Mouse (Mus musculus): ENCODE results near the gene 9430038I01Rik. TPM values are rescaled to one million over a fixed set of nuclear protein-coding genes. Genes with fewer than 3 reads are reported as not detected.

Gene 9430038I01Rik
- total RNA-seq, 2 experiments from 2014 or later = 4.7 to 4.8 TPM

DNA sequence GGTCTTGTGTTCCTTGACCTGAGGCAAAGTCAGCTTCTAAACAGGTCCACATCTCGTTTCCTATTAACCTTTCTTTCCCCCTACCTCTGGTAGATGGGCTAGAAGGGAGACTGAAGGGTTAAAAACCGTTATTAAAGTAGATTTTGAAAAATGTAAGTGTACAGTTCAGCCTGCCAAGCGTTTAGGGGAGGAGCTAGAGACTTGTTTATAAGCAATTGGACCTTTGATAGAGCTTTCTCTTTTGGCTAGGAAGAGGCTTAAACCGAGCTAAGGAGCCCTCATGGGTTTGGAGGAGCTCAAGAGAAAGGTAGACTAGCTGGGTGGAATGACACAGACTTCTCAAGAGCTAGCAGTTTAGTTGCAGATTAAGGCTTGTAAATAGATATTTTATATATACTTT is 38.8 kb downstream of the 9430038I01Rik start:
- DNase-seq (ENCODE audit: low spot score in 2 of 2) = no peak
- intact Hi-C loops (cut with DNase I) = no loop called here

- intact Hi-C loops (cut with DNase I) = no loop called here
- DNase-seq (ENCODE audit: low spot score in 2 of 2) = no peak
These were observed 40.4 kb downstream of the 9430038I01Rik start for GRCm38 (mm10) chr7:137370175-137370574.

- intact Hi-C loops (cut with DNase I) = no loop called here
- DNase-seq (ENCODE audit: low spot score in 2 of 2) = no peak
These were observed 43.8 kb downstream of the 9430038I01Rik start for GRCm38 (mm10) chr7:137366736-137367135.

- intact Hi-C loops (cut with DNase I) = no loop called here
- DNase-seq (ENCODE audit: low spot score in 2 of 2) = no peak
These were observed 45.5 kb downstream of the 9430038I01Rik start for GRCm38 (mm10) chr7:137365056-137365455.

DNA sequence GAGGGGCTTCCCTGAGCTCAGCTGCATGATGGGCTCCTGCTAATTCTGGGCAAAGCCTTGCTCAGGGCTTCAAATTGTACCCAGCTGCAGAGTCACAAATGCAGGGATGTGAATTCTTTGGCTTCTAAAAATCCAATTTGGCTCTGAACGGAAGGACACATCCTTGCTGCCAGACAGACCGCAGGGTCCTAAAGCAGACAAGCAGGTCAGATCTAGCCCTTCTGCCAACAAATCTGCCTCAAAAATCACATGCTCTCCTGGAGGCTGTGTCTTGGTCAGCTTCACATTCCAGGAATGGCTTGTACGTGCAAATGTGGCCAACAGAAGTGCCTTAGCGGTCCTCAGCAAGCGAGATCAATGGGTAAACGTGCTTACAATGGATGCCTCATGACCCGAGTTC is 46.0 kb downstream of the 9430038I01Rik start:
- intact Hi-C loops (cut with DNase I) = no loop called here
- no peak for DNase-seq (ENCODE audit: low spot score in 2 of 2)

- DNase-seq (ENCODE audit: low spot score in 2 of 2) = no peak
- intact Hi-C loops (cut with DNase I) = no loop called here
These were observed 63.7 kb downstream of the 9430038I01Rik start for GRCm38 (mm10) chr7:137346860-137347259.

GRCm38 (mm10) chr7:137346068-137346467 is 64.5 kb downstream of the 9430038I01Rik start:
- intact Hi-C loops (cut with DNase I) = no loop called here
- DNase-seq (ENCODE audit: low spot score in 2 of 2) = no peak

DNA sequence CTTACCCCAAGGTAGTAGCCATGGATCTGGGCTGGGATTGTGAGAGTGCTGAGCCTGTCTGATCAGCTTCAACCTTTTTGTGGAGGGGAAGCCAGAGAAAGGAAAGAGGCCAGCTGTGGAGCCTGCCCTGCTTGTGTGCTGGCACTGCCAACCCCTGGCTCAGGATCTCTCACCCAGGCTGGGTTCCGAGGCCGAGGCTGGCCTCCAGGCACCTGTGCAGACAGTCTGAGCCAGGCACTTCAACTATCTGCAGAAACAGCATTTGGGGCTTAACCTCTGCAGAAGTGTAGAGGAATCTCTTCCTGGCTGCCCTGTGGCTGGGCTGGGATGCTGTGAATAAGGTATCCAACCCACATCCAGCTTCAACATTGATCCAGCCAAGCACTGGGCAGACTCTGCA is 76.6 kb downstream of the 9430038I01Rik start:
- intact Hi-C loops (cut with DNase I) = no loop called here

More for the DNA sequence above, 76.6 kb downstream of the 9430038I01Rik start:
- no peak for DNase-seq (ENCODE audit: low spot score in 2 of 2)

Other genes with a start within 250 kb of the 9430038I01Rik start
- gene Ebf3, start 96.3 kb downstream of the 9430038I01Rik start, total RNA-seq (2021) = under 1 TPM; 0.78 to 0.85 TPM
- 100 to 1,000 TPM in 1 of 2 experiments, 10 to 100 TPM in 1; 98.9 to 104 TPM for gene Glrx3, start 26.9 kb upstream of the 9430038I01Rik start, total RNA-seq (2021)

Data from left cerebral cortex, postnatal 25 days (tissue).